Mouse (Mus musculus) kidney, embryonic 16.5 days (tissue): Measurements from ENCODE around the gene Slc22a20. TPM values are rescaled to one million over a fixed set of nuclear protein-coding genes. Genes with fewer than 3 reads are reported as not detected.
A peak's percentile ranks its signal among the peaks of the same experiment; 100 is the strongest.

ENCODE experiments used
- ATAC-seq: fragments of 200-750 bp; cut with Nextera tagmentation; 2 replicates; pipeline ENCODE4 v1.8.0; 2017; ENCODE audit warnings: moderate TSS enrichment; ENCODE audit not compliant: low FRiP score, low TSS enrichment
- H3K27ac ChIP-seq: fragments of 300-500 bp; sonication (generic); 2 replicates; pipeline ENCODE4 v1.5.1; 2014; ENCODE audit warnings: low read length
- H3K27me3 ChIP-seq: fragments of 300-500 bp; sonication (generic); 2 replicates; pipeline ENCODE4 v1.6.1; 2014; ENCODE audit warnings: low read length, control low read depth, mixed read lengths; ENCODE audit not compliant: insufficient read depth
- H3K36me3 ChIP-seq: fragments of 300-500 bp; sonication (generic); 2 replicates; pipeline ENCODE4 v1.6.1; 2014; ENCODE audit warnings: low read length, control low read depth, mixed read lengths; ENCODE audit not compliant: insufficient read depth
- H3K4me1 ChIP-seq: fragments of 300-500 bp; sonication (generic); 2 replicates; pipeline ENCODE4 v1.6.1; 2014; ENCODE audit warnings: low read length, control low read depth, mixed read lengths; ENCODE audit not compliant: insufficient read depth
- H3K4me2 ChIP-seq: fragments of 300-500 bp; sonication (generic); replicated peaks from 2 replicates; pipeline ENCODE4 v1.6.1; 2014; ENCODE audit warnings: low read depth, low read length
- H3K4me3 ChIP-seq: fragments of 300-500 bp; sonication (generic); 2 replicates; pipeline ENCODE4 v1.5.1; 2014; ENCODE audit warnings: mild to moderate bottlenecking, low read length
- H3K9ac ChIP-seq: fragments of 300-500 bp; sonication (generic); replicated peaks from 2 replicates; pipeline ENCODE4 v1.6.1; 2014; ENCODE audit warnings: low read length
- H3K9me3 ChIP-seq: fragments of 300-500 bp; sonication (generic); 2 replicates; pipeline ENCODE4 v1.6.1; 2016; ENCODE audit warnings: low read length, control low read depth
- WGBS: fragments of 180-500 bp; shearing (Covaris S2); extraction: QIAGEN DNeasy Blood & Tissue Kit; methylation state at CpG from one replicate; pipeline ENCODE4 v1.1.7; 2014; 5-methylcytosine and 5-hydroxymethylcytosine counted together
- polyA plus RNA-seq: library from polyadenylated mRNA; unstranded; fragments of >200 nt; fragmentation: Nextera tagmentation; extraction: Ambion mirVana; gene quantifications from 2 replicates; pipeline ENCODE4 v1.2.1, GENCODE M21; 2015

Slc22a20 gene
- polyA plus RNA-seq, 1 experiment from 2014 or later, result not detected

DNA sequence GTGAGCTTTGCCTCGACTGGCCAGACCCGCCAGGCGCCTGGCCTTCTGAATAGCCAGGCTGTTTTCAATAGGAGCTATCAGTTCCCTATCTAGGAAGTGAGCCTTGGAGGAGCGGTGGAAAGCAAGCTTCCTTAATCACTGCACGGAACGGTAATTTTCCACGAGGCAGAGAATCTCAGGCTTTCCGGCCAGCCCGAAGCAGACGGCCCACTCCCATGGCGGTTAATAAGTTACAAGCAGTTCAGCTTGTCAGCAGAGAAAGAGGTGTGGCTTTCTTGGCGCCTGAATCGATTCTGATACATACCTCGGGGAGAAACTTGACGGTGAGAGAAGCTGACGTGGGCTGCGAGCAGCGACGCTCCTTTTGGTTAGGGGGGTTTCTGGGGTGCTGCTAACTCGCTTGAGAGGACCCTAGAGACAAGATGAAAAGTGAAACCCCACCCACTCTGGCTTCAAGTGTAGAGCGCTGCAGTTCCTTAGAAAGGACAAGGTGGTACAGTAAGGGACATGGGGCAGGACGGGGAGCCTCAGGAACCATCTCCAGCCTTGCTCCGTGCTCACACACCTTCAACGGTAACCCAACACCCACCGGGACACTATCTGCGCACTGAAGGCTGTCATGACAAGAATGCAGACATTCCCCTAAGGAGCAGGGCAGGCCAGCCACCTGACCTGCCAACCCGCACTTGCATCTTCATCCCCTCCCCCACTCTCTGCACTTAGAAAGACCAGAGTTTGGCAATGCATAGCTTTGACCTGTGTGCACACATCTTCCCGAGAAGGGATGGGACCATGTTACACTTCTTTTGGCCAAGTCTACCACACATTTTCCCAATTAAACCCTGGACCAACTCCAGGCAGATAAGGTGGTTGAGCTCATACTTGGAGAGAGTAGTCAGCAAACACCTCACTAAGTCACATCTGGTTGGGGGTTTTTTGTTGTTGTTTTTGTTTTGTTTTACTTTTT lies 30.0 kb downstream of the Slc22a20 start:
- peak overlapping the region; percentile 57 for H3K27ac ChIP-seq
- H3K27me3 ChIP-seq, result no peaks in the 10 kb centered on the region
- H3K9ac ChIP-seq, result no peak overlapping the region
- peak overlapping the region; percentile 15 for H3K4me3 ChIP-seq
- ATAC-seq, result peak; percentile 67
- 49% methylated on average over 28 of the region's 28 CpGs for WGBS
- H3K4me1 ChIP-seq, result peaks cover 44% of the 10 kb centered on the region
- H3K4me2 ChIP-seq, result peak overlapping the region; percentile 35
- peaks cover 14% of the 10 kb centered on the region for H3K36me3 ChIP-seq
- no peaks in the 10 kb centered on the region for H3K9me3 ChIP-seq

DNA sequence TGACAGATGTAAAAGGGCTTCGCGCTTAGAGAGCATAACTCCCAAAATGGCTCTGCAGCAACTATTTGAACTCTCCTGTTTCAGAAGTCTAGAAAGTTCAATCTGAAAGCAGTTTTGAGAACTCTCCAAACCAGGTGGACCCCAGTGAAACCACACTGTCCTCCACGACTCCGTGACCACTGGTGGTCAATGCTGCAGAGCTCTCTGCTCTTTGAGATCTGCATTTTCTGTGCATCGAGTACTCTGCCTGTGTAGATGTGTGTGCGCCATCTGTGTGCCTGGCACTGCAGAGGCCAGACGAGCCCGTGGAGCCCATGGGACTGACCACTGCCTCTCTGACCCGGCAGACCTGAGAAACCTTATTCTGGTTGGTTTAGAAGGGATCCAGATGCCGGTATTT lies 31.0 kb downstream of the Slc22a20 start:
- no peak for ATAC-seq
- no peaks in the 10 kb centered on the region for H3K9me3 ChIP-seq
- H3K4me2 ChIP-seq, result 0 out of 2 replicates have a peak overlapping the region, but pooled peaks have one; percentile 2
- peaks cover 44% of the 10 kb centered on the region for H3K4me1 ChIP-seq
- H3K36me3 ChIP-seq, result peaks cover 23% of the 10 kb centered on the region
- H3K27me3 ChIP-seq, result no peaks in the 10 kb centered on the region
- H3K4me3 ChIP-seq, result no peak overlapping the region
- peak overlapping the region; percentile 47 for H3K9ac ChIP-seq
- H3K27ac ChIP-seq, result peak overlapping the region; percentile 57
- 65% methylated on average over 10 of the region's 10 CpGs for WGBS

DNA sequence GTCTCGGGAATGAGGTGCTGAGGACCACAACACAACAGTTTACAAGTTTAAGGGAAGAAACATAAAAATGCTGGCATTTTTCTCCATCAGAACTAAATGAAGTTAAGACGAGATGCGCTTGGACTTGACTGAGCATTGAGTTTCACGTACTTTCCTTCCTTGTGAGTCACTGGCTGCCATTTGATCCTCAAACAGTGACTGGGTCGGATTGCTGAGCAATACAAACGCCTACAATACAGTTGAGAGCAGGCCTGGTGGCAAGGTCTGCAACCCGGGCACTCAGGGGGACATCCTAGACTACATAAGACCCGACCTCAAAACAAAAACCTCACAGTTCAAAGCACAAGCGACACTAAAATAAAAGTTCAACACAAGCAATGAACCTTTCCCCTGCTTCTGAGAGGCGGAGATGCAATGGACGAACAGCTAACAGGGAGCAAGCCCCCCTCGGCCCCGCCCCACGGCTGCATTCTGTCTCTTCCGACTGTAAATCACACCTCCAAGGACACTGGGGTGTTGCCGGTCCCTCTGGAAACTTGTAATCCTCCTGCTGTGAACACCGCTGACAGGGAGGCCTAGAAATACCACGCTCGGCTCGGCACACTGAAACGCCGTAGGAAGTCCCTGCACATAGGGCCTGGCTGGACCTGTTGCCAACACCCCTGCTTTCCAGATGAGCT lies 31.8 kb downstream of the Slc22a20 start:
- Histone ChIP-seq H3K27ac (peak overlapping the region; percentile 57), H3K4me1 (peaks cover 44% of the 10 kb centered on the region), H3K27me3 (no peaks in the 10 kb centered on the region), H3K4me2 (0 out of 2 replicates have a peak overlapping the region, but pooled peaks have one; percentile 3), H3K4me3 (no peak overlapping the region), H3K9me3 (no peaks in the 10 kb centered on the region), H3K36me3 (peaks cover 26% of the 10 kb centered on the region), H3K9ac (peak overlapping the region; percentile 47)
- WGBS, result 32% methylated on average over 22 of the region's 22 CpGs
- no peak for ATAC-seq

DNA sequence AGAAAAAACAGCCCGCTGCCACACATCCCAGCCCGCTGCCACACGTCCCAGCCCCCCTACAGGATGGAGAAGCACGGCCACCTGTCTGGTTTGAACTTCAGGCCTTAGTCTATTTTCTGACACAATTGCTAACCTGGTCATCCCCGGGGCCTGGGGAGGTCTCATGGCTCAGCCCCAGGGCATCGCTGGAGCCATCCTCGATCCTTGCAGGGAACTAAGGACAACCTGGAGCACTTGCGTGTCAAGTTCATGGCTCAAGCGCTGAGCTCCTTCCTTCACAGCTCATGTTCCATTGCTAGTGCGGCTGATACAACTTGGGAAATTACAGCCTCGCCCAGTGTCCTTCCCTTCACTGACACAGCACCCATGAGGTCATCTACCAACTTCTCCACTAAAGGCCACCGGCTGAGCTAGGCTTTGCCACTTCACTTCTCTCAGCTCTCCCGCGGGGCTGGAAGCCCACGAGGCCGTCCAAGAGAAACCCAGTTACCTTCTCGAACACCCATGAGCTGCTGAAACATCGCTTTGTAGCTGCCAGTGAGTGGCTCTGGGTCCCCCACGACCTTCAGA lies 32.7 kb downstream of the Slc22a20 start:
- Histone ChIP-seq H3K4me3 (no peak overlapping the region), H3K27ac (peak overlapping the region; percentile 90), H3K4me1 (peaks cover 44% of the 10 kb centered on the region), H3K9ac (0 out of 2 replicates have a peak overlapping the region, but pooled peaks have one; percentile 47), H3K27me3 (no peaks in the 10 kb centered on the region), H3K36me3 (peaks cover 25% of the 10 kb centered on the region), H3K9me3 (no peaks in the 10 kb centered on the region), H3K4me2 (no peak overlapping the region)
- no peak for ATAC-seq
- WGBS, result 88% methylated on average over 19 of the region's 19 CpGs

DNA sequence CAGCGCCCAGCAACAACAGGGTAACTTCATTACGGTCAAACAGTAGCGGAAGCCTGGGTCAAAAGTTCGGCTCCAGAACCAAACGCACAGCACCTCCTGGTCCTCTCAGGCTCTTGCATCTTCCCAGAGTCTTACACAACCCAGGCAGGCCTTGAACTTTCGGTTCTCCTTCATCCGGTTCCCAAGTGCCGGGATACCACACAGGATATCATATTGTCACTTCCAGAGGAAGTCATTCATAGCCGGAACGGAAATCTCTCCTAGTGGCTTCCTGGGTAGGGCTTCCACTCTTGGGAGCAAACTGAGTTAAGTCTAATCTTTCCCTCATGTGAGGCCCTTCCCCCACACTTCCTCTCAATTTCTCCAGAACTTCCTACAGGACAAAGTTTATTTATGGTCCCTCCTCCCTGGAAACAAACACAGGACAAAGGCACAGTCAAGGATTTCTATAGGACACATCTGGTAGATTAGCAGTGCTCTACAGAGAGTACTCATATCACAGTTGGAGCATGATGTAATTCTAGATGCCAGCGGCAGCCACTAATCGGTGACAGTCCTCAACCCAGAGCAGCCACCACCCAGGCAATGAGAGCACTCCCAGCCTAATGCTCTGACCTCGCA lies 33.8 kb downstream of the Slc22a20 start:
- H3K27ac ChIP-seq, result peak overlapping the region; percentile 90
- H3K4me1 ChIP-seq, result peaks cover 44% of the 10 kb centered on the region
- H3K4me2 ChIP-seq, result peak overlapping the region; percentile 3; the same call in 1 of the 2 replicates
- H3K9ac ChIP-seq, result peak overlapping the region; percentile 42
- peak; percentile 47; the same call in 1 of the 2 replicates for ATAC-seq
- no peaks in the 10 kb centered on the region for H3K27me3 ChIP-seq
- H3K9me3 ChIP-seq, result no peaks in the 10 kb centered on the region
- H3K4me3 ChIP-seq, result no peak overlapping the region
- peaks cover 30% of the 10 kb centered on the region for H3K36me3 ChIP-seq
- 52% methylated on average over 13 of the region's 13 CpGs for WGBS

DNA sequence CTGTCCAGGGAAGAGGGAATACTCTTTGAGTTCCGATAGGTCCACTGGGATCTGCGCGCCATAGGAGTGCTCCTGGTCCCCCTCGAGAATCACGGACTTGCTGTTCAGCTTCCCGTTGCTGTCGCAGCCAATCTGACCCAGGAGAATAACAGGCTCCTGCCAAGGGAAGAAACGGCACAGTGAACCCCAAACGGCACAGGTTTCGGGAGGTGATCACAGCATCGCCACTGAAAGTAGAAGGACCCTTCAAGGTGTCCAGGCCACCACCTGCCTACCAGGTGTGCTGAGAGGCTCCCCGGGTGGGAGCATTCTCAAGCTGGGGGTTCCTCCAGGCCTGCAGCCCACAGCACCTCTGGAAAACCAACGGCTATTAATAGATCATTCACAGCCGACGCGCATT lies 34.3 kb downstream of the Slc22a20 start:
- Histone ChIP-seq H3K9ac (no peak overlapping the region), H3K9me3 (no peaks in the 10 kb centered on the region), H3K4me2 (peak overlapping the region; percentile 3; the same call in 1 of the 2 replicates), H3K4me1 (peaks cover 46% of the 10 kb centered on the region), H3K27me3 (no peaks in the 10 kb centered on the region), H3K27ac (peak overlapping the region; percentile 90; the same call in 1 of the 2 replicates), H3K36me3 (peaks cover 30% of the 10 kb centered on the region), H3K4me3 (no peak overlapping the region)
- ATAC-seq, result no peak
- WGBS, result 86% methylated on average over 16 of the region's 16 CpGs

DNA sequence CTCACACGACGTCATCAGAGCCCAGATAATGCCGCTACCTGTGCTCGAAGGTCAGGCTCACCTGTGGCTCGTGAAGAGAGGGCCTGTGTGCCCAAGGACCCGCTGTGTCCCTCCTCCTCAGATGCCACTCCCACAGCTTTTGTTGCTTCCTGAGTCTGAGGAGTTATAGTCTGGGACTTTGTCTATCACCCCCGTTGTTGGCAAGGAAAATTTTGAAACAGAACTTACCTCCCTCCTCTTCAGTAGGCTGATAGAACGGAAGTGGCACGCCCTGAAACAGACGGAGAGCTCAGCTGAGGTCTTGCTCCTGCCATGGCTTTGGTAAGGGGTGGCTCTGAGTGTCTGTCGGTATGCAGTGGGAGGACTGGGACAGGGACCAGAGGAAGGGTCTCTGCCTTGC lies 35.7 kb downstream of the Slc22a20 start:
- Histone ChIP-seq H3K9ac (no peak overlapping the region), H3K36me3 (peaks cover 30% of the 10 kb centered on the region), H3K4me1 (peaks cover 47% of the 10 kb centered on the region), H3K9me3 (no peaks in the 10 kb centered on the region), H3K27ac (no peak overlapping the region), H3K4me2 (no peak overlapping the region), H3K27me3 (no peaks in the 10 kb centered on the region), H3K4me3 (no peak overlapping the region)
- ATAC-seq, result no peak
- WGBS, result 93% methylated on average over 11 of the region's 11 CpGs

DNA sequence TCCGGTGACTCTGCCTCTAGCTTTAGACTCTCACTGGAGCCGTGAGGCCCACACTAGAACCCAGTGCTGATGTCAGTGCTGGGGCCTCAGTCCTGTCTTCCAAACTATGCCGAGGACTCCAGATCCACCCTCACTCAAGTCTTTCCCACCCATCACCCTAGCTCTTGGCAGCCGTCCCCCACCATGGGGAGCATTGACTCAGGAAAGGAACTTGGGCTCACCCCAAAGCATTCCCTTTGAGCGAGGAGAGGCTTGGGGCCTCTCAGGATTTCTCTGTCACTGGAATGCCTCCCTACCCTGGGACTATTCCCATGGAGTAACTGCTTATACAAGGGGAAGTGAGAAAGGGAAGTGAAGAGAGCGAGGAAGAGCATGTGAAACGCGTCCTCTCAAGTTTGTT lies 40.1 kb downstream of the Slc22a20 start:
- Histone ChIP-seq H3K4me1 (peaks cover 28% of the 10 kb centered on the region), H3K9ac (no peak overlapping the region), H3K4me3 (no peak overlapping the region), H3K4me2 (no peak overlapping the region), H3K36me3 (peaks cover 26% of the 10 kb centered on the region), H3K27ac (peak overlapping the region; percentile 84), H3K9me3 (no peaks in the 10 kb centered on the region), H3K27me3 (no peaks in the 10 kb centered on the region)
- no peak for ATAC-seq
- WGBS, result 58% methylated on average over 8 of the region's 8 CpGs

DNA sequence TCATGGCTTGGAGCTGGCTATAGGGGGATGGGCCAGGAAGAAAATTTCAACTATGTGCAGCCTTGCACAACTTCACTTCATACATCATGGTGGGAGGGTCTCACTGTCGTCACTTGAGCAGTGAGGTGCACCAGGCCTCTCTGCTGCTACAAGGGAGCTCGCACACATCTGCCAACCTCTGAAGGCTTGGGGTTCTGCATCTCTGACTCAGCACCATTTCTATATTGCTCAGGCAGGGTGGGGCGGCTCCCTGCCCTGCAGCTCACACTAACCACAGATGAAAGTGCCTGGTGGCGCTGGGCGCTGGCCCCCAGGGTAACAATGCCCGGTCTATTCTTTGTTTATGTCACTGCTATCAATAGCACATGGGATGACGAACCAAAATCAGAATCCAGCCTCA lies 40.9 kb downstream of the Slc22a20 start:
- no peaks in the 10 kb centered on the region for H3K27me3 ChIP-seq
- no peaks in the 10 kb centered on the region for H3K9me3 ChIP-seq
- H3K36me3 ChIP-seq, result peaks cover 19% of the 10 kb centered on the region
- peak overlapping the region; percentile 22; the same call in 1 of the 2 replicates for H3K9ac ChIP-seq
- no peak overlapping the region for H3K4me3 ChIP-seq
- WGBS, result 55% methylated on average over 7 of the region's 7 CpGs
- peak; percentile 71 for ATAC-seq
- H3K4me2 ChIP-seq, result no peak overlapping the region
- peak overlapping the region; percentile 84 for H3K27ac ChIP-seq
- peaks cover 36% of the 10 kb centered on the region for H3K4me1 ChIP-seq
